Mouse (Mus musculus) kidney, embryonic 14.5 days (tissue): ENCODE measurements around the gene Zfp524. TPM values are rescaled to one million over a fixed set of nuclear protein-coding genes. Genes with fewer than 3 reads are reported as not detected.
A peak's percentile ranks its signal among the peaks of the same experiment; 100 is the strongest.

ENCODE experiments used
- ATAC-seq: fragments of 200-750 bp; cut with Nextera tagmentation; 2 replicates; pipeline ENCODE4 v1.8.0; 2017; ENCODE audit warnings: moderate number of reproducible peaks, mild to moderate bottlenecking, moderate TSS enrichment, moderate library complexity; ENCODE audit not compliant: low FRiP score, low TSS enrichment
- H3K27ac ChIP-seq: fragments of 300-500 bp; sonication (generic); 2 replicates; pipeline ENCODE4 v1.5.1; 2014; ENCODE audit warnings: low read depth, mild to moderate bottlenecking, low read length, moderate library complexity, mixed read lengths
- H3K27me3 ChIP-seq: fragments of 300-500 bp; sonication (generic); 2 replicates; pipeline ENCODE4 v1.6.1; 2014; ENCODE audit warnings: mild to moderate bottlenecking, low read length; ENCODE audit not compliant: control insufficient read depth, insufficient read depth
- H3K36me3 ChIP-seq: fragments of 300-500 bp; sonication (generic); 2 replicates; pipeline ENCODE4 v1.6.1; 2014; ENCODE audit warnings: low read length, mixed read lengths; ENCODE audit not compliant: control insufficient read depth, insufficient read depth
- H3K4me1 ChIP-seq: fragments of 300-500 bp; sonication (generic); 2 replicates; pipeline ENCODE4 v1.6.1; 2014; ENCODE audit warnings: low read length, mixed read lengths; ENCODE audit not compliant: control insufficient read depth, insufficient read depth
- H3K4me2 ChIP-seq: fragments of 300-500 bp; sonication (generic); replicated peaks from 2 replicates; pipeline ENCODE4 v1.6.1; 2014; ENCODE audit warnings: low read depth, mild to moderate bottlenecking, low read length
- H3K4me3 ChIP-seq: fragments of 300-500 bp; sonication (generic); 2 replicates; pipeline ENCODE4 v1.5.1; 2014; ENCODE audit warnings: mild to moderate bottlenecking, low read length
- H3K9ac ChIP-seq: fragments of 300-500 bp; sonication (generic); 2 replicates; pipeline ENCODE4 v1.6.1; 2014; ENCODE audit warnings: low read depth, mild to moderate bottlenecking, low read length, moderate library complexity
- H3K9me3 ChIP-seq: fragments of 300-500 bp; sonication (generic); 2 replicates; pipeline ENCODE4 v1.6.1; 2016; ENCODE audit warnings: low read length; ENCODE audit not compliant: control insufficient read depth
- WGBS: fragments of 180-500 bp; shearing (Covaris S2); extraction: QIAGEN DNeasy Blood & Tissue Kit; methylation state at CpG from one replicate; pipeline ENCODE4 v1.1.7; 2014; 5-methylcytosine and 5-hydroxymethylcytosine counted together
- polyA plus RNA-seq: library from polyadenylated mRNA; unstranded; fragments of >200 nt; fragmentation: Nextera tagmentation; extraction: Ambion mirVana; gene quantifications from 2 replicates; pipeline ENCODE4 v1.2.1, GENCODE M21; 2014

Zfp524 gene
- polyA plus RNA-seq, 1 experiment from 2014 or later = 12.3 TPM

DNA sequence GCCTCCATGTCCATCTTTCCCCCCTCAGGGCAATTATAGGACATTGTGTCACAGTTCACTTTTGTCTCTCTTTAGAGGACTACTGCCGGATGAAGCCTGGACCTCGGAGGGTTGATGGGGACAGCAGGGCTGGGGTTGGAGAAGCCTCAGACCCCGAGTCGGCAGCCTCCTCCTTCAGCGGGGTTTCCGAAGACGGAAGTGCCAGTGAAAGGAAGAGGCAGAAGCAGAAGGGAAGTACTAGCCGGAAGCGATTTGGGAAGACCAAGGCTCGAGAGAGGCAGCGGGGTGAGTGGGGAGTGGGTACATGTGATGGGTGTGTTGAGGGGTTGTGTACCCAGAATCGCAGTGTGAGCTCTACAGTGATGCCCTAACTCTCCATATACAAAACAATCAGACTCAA is 45.2 kb downstream of the Zfp524 start:
- Histone ChIP-seq H3K9ac (no peak overlapping the region), H3K36me3 (no peaks in the 10 kb centered on the region), H3K4me1 (peaks cover 19% of the 10 kb centered on the region), H3K27ac (no peak overlapping the region), H3K9me3 (no peaks in the 10 kb centered on the region), H3K27me3 (peaks cover 20% of the 10 kb centered on the region), H3K4me2 (no peak overlapping the region), H3K4me3 (no peak overlapping the region)
- WGBS = 91% methylated on average over 12 of the region's 12 CpGs
- no peak for ATAC-seq

DNA sequence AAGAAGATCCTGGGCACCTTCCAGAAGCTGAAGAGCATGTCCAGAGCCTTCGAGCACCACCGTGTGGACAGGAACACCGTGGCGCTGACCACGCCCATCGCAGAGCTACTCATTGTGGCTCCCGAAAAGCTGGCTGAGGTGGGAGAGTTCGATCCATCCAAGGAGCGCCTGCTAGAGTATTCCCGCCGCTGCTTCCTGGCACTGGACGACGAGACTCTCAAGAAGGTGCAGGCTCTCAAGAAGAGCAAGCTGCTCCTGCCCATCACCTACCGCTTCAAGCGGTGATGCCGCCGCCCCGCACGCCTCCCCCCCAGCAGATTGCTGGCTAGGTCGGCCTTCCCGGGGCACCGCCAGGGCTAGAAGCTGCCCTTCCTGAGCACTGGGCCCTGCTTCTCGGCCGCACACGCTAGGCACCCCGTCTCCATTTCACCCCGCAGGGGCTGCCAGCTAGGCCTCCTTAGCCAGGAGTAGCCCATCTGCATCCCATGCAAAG is 46.1 kb downstream of the Zfp524 start:
- 3% methylated on average over 27 of the region's 27 CpGs for WGBS
- H3K4me2 ChIP-seq = peak overlapping the region; percentile 73

DNA sequence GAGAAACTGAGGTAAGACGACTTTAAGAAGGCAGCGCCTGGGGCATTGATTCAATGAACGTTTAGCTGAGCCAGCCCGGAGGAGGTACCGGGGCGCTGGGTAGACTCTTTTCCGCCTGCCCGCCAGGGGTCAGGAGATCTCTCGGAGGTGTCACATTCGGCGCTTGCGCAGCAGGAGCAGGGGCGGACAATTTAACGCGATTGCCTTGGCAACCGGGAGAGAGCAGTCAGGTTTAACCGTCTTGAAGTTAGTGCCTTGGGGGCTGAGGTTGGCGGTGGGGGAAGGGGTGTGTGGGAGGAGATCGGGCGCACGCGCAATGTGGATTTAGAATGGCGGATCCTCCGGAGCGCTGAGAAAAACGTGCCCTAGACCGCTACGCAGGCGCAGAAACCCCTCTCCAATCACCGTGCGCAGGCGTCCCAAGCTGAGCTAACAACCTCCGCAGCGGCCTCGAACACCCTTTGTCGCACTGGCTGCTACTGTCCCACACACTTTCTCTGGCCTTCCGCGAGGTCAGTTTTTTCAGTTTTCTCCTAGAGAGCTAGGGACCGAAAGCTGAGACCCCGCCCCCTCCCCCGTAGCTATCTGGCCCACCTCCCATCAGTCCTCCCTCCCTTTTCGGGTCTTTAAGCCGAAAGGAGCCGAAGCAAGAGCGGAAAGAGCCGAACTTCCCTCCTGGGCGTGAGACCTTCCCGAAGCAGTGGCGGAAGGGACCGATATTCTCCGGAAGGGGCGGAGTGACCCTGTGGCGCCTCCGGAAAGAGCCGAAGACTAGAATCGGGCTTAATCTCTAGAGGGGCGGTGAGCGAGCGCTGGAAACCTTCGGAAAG is 46.9 kb downstream of the Zfp524 start:
- H3K4me1 ChIP-seq = peaks cover 22% of the 10 kb centered on the region
- H3K4me2 ChIP-seq = peak overlapping the region; percentile 73
- under 1% methylated on average over 60 of the region's 60 CpGs for WGBS
- peaks cover 6% of the 10 kb centered on the region; the same call in 1 of the 2 replicates for H3K27me3 ChIP-seq
- peaks cover 8% of the 10 kb centered on the region; the same call in 1 of the 2 replicates for H3K36me3 ChIP-seq
- H3K9ac ChIP-seq = peak overlapping the region; percentile 89
- H3K27ac ChIP-seq = peak overlapping the region; percentile 99
- ATAC-seq = peak; percentile 88
- peak overlapping the region; percentile 82 for H3K4me3 ChIP-seq
- no peaks in the 10 kb centered on the region for H3K9me3 ChIP-seq

More for the DNA sequence above, 46.1 kb downstream of the Zfp524 start:
- H3K9ac ChIP-seq = peak overlapping the region; percentile 89
- peak overlapping the region; percentile 82 for H3K4me3 ChIP-seq
- H3K36me3 ChIP-seq = no peaks in the 10 kb centered on the region
- ATAC-seq = peak; percentile 8; the same call in 1 of the 2 replicates
- H3K4me1 ChIP-seq = peaks cover 18% of the 10 kb centered on the region
- H3K27me3 ChIP-seq = peaks cover 12% of the 10 kb centered on the region; the same call in 1 of the 2 replicates
- peak overlapping the region; percentile 99 for H3K27ac ChIP-seq
- H3K9me3 ChIP-seq = no peaks in the 10 kb centered on the region

DNA sequence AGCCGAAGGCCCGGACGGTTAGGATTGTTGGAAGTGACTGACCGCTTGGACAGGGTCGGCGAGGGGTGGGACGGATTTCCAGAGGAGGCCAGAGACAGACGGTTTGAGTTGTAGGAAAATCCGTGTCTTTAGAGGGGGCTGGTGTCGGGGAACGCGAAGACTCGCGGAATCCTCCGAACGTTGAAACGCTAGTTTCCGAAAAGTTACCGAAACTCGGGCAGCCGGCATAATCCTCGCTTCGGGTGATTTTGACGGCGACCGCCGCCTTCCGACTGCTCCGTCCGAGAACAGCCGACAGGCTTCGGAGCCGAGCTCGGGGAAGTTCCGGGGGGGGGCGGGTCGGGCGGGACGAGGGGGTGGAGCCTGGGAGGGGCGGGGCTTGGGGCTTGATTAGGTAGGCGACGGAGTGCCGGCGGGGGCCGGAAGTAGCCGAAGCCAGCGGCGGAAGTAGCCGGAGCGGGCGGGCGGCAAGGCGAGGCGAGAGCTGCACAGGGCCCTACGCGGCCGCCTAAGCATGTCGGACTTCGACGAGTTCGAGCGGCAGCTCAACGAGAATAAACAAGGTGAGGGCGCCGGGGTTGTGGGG is 47.7 kb downstream of the Zfp524 start, which contains the start of gene U2af2:
TSS of gene U2af2 (plus strand) at position 370 of the 586 bp plus-strand sequence.
- WGBS = under 1% methylated on average over 59 of the region's 65 CpGs
- peak within 1 kb of the TSS; percentile 99 for H3K27ac ChIP-seq
- peak; percentile 80 for ATAC-seq
- H3K36me3 ChIP-seq = peaks cover 14% of the 10 kb centered on the region
- no peaks in the 10 kb centered on the region for H3K9me3 ChIP-seq
- 0 out of 2 replicates have a peak, but pooled peaks cover 2% of the 10 kb centered on the region for H3K27me3 ChIP-seq
- H3K4me1 ChIP-seq = peaks cover 22% of the 10 kb centered on the region
- H3K9ac ChIP-seq = peak within 1 kb of the TSS; percentile 89
- H3K4me3 ChIP-seq = peak within 1 kb of the TSS; percentile 82
- peak within 1 kb of the TSS; percentile 73 for H3K4me2 ChIP-seq

DNA sequence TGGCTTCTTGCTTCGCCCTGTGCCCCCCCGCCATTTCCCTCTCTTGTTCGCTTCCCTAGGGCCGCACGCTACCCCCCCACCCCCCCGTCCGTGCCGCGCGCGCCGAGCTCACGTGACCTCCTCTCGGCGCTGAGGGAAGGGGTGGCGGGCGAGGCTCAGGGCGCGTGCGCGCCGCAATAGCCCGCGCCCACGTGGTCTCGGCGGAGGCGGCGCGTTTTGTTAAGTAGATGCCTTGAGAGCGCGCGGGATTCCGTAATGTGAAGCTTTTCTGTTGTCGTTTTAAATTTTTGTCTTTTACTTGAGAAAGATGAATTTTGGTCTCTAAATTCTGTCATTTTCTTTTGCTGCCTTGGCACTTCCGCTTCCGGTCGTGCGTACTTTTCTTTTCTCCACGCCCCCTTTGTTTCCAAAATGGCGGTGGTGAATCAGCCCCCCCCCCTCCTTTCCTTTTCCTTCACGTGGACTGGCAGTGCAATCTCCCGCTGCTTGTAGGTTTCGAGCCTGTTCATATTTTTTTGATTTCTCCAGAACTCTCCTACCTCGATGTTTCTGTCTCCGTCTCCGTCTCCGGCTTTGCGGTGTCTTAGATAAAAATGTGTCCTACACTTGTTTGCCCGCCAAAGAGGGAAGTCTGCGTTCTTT is 48.3 kb downstream of the Zfp524 start:
- ATAC-seq = peak; percentile 44
- Histone ChIP-seq H3K4me1 (peaks cover 22% of the 10 kb centered on the region), H3K9ac (peak overlapping the region; percentile 89), H3K9me3 (no peaks in the 10 kb centered on the region), H3K27me3 (no peaks in the 10 kb centered on the region), H3K27ac (peak overlapping the region; percentile 99), H3K36me3 (peaks cover 20% of the 10 kb centered on the region), H3K4me2 (peak overlapping the region; percentile 73), H3K4me3 (peak overlapping the region; percentile 82)
- under 1% methylated on average over 51 of the region's 51 CpGs for whole genome bisulfite sequencing

DNA sequence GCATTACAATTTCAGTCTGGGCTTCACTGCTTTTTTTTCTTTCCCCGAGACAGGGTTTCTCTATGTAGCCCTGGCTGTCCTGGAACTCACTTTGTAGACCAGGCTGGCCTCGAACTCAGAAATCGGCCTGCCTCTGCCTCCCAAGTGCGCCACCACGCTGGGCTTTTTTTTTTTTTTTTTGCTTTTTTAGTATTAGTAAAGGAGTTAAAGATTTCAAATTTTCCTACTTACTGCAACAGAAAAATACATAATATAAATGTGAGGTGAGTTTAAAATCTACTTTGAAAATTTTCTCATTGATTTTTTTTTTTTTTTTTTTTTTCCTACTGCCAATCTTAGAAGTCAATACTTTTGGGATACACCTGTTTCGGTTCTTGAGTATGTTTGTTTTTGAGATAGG is 50.7 kb downstream of the Zfp524 start:
- no peak overlapping the region for H3K9ac ChIP-seq
- H3K4me2 ChIP-seq = no peak overlapping the region
- peaks cover 21% of the 10 kb centered on the region for H3K4me1 ChIP-seq
- ATAC-seq = no peak
- no peaks in the 10 kb centered on the region for H3K9me3 ChIP-seq
- no peak overlapping the region for H3K4me3 ChIP-seq
- no peak overlapping the region for H3K27ac ChIP-seq
- H3K27me3 ChIP-seq = no peaks in the 10 kb centered on the region
- WGBS = 94% methylated on average over 6 of the region's 6 CpGs
- peaks cover 44% of the 10 kb centered on the region for H3K36me3 ChIP-seq

Other genes starting within 250 kb of the Zfp524 start
- not detected in 2 replicates for gene Fam71e2, start 243.1 kb upstream of the Zfp524 start, polyA plus RNA-seq
- gene Il11, start 231.6 kb upstream of the Zfp524 start, polyA plus RNA-seq = 0.31 TPM in 1 of 2 replicates, not detected in the other
- 0.63 TPM in 1 of 2 replicates, not detected in the other for gene Tmem190, start 231.5 kb upstream of the Zfp524 start, polyA plus RNA-seq
- 6.9 and 8.2 TPM in 2 replicates for gene Tmem238, start 224.8 kb upstream of the Zfp524 start, polyA plus RNA-seq
- 251 and 292 TPM in 2 replicates for gene Rpl28, start 221.5 kb upstream of the Zfp524 start, polyA plus RNA-seq
- gene Ube2s, start 201.8 kb upstream of the Zfp524 start, polyA plus RNA-seq = 465 and 546 TPM in 2 replicates
- 0.89 and 1.1 TPM in 2 replicates for gene Shisa7, start 169.7 kb upstream of the Zfp524 start, polyA plus RNA-seq
- gene Isoc2b, start 144.2 kb upstream of the Zfp524 start, polyA plus RNA-seq = 4.5 and 8.3 TPM in 2 replicates
- gene Isoc2a, start 137.3 kb upstream of the Zfp524 start, polyA plus RNA-seq = 0.95 and 1.3 TPM in 2 replicates
- 0.22 TPM in 1 of 2 replicates, not detected in the other for gene Gm36210, start 107.9 kb upstream of the Zfp524 start, polyA plus RNA-seq
- 4.5 and 5.2 TPM in 2 replicates for gene Zfp628, start 99.2 kb upstream of the Zfp524 start, polyA plus RNA-seq
- gene Nat14, start 92.4 kb upstream of the Zfp524 start, polyA plus RNA-seq = 3.1 and 3.6 TPM in 2 replicates
- gene Ssc5d, start 88.6 kb upstream of the Zfp524 start, polyA plus RNA-seq = 1.1 and 2.5 TPM in 2 replicates
- 0.43 TPM in 1 of 2 replicates, not detected in the other for gene Sbk2, start 50.0 kb upstream of the Zfp524 start, polyA plus RNA-seq
- gene Sbk3, start 43.2 kb upstream of the Zfp524 start, polyA plus RNA-seq = 0.06 TPM in 1 of 2 replicates, not detected in the other
- 36.6 and 41.6 TPM in 2 replicates for gene Zfp579, start 18.3 kb upstream of the Zfp524 start, polyA plus RNA-seq
- gene Fiz1, start 282 bp downstream of the Zfp524 start, polyA plus RNA-seq = 46.5 and 48.6 TPM in 2 replicates
- 1.1 and 3.4 TPM in 2 replicates for gene Gm44973, start 1.1 kb downstream of the Zfp524 start, polyA plus RNA-seq
- 9.9 and 10.0 TPM in 2 replicates for gene Zfp865, start 6.0 kb downstream of the Zfp524 start, polyA plus RNA-seq
- gene Ccdc106, start 6.1 kb downstream of the Zfp524 start, polyA plus RNA-seq = 23.2 and 25.5 TPM in 2 replicates
- gene 4632433K11Rik, start 19.7 kb downstream of the Zfp524 start, polyA plus RNA-seq = not detected in 2 replicates
- 3.8 and 5.0 TPM in 2 replicates for gene Zfp784, start 24.0 kb downstream of the Zfp524 start, polyA plus RNA-seq
- 43.6 and 56.2 TPM in 2 replicates for gene Zfp580, start 37.1 kb downstream of the Zfp524 start, polyA plus RNA-seq
- gene U2af2, start 47.7 kb downstream of the Zfp524 start, polyA plus RNA-seq = 120 and 148 TPM in 2 replicates
- 53.2 and 63.8 TPM in 2 replicates for gene Epn1, start 65.8 kb downstream of the Zfp524 start, polyA plus RNA-seq
- not detected in 2 replicates for gene Rfpl4, start 102.5 kb downstream of the Zfp524 start, polyA plus RNA-seq
- gene Rasl2-9, start 111.5 kb downstream of the Zfp524 start, polyA plus RNA-seq = 0.28 and 0.43 TPM in 2 replicates
- not detected in 2 replicates for gene Vmn1r55, start 135.3 kb downstream of the Zfp524 start, polyA plus RNA-seq
- not detected in 2 replicates for gene Vmn1r56, start 182.3 kb downstream of the Zfp524 start, polyA plus RNA-seq
- not detected in 2 replicates for gene Vmn1r57, start 204.1 kb downstream of the Zfp524 start, polyA plus RNA-seq